Mouse (Mus musculus): ENCODE measurements around the gene Svs3a. TPM values are rescaled to one million over a fixed set of nuclear protein-coding genes. Genes with fewer than 3 reads are reported as not detected.
"Not testable (repeated sequence)": the region's sequence is repeated elsewhere in the genome, so short reads cannot be mapped to it uniquely, and the experiment has no call there.

The Svs3a gene
- polyA plus RNA-seq (2014; fragmentation: Nextera tagmentation; extraction: Ambion mirVana) = not detected in 2 replicates

DNA sequence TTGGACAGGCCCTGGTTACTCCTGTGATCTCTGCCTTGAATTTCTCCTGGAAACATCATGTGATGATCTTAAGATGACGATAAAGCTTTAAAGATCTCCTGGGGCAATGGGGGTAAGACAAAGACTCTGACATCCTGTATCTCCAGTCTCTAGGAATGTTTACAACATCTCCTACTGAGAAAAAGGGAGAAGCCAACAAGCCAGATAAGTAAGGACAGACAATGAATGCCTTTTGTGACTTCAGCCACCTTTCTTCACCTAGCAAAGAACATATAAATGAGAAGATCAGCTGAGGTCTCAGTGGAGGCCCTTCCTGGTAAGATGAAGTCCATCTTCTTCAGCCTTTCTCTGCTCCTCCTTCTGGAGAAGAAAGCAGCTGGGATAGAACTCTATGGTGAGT, at the start of gene Svs3a:
Svs3a (plus strand) TSS at position 301 of the 400 bp plus-strand sequence.
- not testable (repeated sequence) for H3K27me3 ChIP-seq (ENCODE audit: control insufficient read depth, insufficient read depth, low read length); H3K4me3 ChIP-seq (ENCODE audit: low read length); H3K4me1 ChIP-seq (ENCODE audit: control insufficient read depth, insufficient read depth, low read length); H3K4me2 ChIP-seq (replicated peaks; ENCODE audit: low read depth, low read length); H3K27ac ChIP-seq (ENCODE audit: low read depth, low read length); H3K36me3 ChIP-seq (ENCODE audit: control insufficient read depth, insufficient read depth, low read length); H3K9ac ChIP-seq (ENCODE audit: low read depth, low read length); ATAC-seq (ENCODE audit: low FRiP score, low TSS enrichment); H3K9me3 ChIP-seq (ENCODE audit: control insufficient read depth, low read length)
- WGBS = 73% methylated on average over 1 of the region's 1 CpGs

DNA sequence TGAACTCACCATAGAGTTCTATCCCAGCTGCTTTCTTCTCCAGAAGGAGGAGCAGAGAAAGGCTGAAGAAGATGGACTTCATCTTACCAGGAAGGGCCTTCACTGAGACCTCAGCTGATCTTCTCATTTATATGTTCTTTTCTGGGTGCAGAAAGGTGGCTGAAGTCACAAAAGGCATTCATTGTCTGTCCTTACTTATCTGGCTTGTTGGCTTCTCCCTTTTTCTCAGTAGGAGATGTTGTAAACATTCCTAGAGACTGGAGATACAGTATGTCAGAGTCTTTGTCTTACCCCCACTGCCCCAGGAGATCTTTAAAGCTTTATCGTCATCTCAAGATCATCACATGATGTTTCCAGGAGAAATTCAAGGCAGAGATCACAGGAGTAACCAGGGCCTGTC, 32.5 kb upstream of the Svs3a start, which contains the start of gene Svs3b:
Svs3b (minus strand) TSS at position 101 of the 400 bp plus-strand sequence.
- H3K36me3 ChIP-seq (ENCODE audit: control insufficient read depth, insufficient read depth, low read length); H3K4me3 ChIP-seq (ENCODE audit: low read length); H3K27ac ChIP-seq (ENCODE audit: low read depth, low read length); H3K4me2 ChIP-seq (replicated peaks; ENCODE audit: low read depth, low read length); H3K4me1 ChIP-seq (ENCODE audit: control insufficient read depth, insufficient read depth, low read length); ATAC-seq (ENCODE audit: low FRiP score, low TSS enrichment); H3K9me3 ChIP-seq (ENCODE audit: control insufficient read depth, low read length); H3K27me3 ChIP-seq (ENCODE audit: control insufficient read depth, insufficient read depth, low read length); H3K9ac ChIP-seq (ENCODE audit: low read depth, low read length): not testable (repeated sequence)
- 70% methylated on average over 1 of the region's 1 CpGs for WGBS

DNA sequence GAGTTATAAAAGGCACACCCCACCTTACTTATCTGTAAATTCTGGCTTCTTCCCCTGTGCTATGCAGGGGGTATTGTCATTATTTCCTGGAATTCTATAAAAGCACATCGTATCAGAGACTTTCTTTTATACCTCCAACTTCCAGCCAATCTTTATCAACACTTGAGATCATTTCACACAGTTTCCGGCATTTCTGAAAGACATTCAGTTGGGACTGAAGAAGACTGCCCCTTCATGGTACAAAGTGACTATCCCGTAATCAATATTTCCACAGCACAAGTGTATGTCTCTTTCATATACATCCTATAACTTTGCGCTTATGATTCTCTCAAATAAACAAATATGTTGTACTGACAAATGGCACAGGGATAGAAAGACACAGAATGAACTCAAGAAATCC, 10.7 kb upstream of the Svs3a start, which contains the start of gene Svs4:
Svs4 (minus strand) TSS at position 101 of the 400 bp plus-strand sequence.
- Histone ChIP-seq H3K4me1 (ENCODE audit: control insufficient read depth, insufficient read depth, low read length) (no peaks in the 10 kb centered on the region), H3K27me3 (ENCODE audit: control insufficient read depth, insufficient read depth, low read length) (no peaks in the 10 kb centered on the region), H3K4me2 (replicated peaks; ENCODE audit: low read depth, low read length) (no peak within 1 kb of the TSS), H3K9ac (ENCODE audit: low read depth, low read length) (no peak within 1 kb of the TSS), H3K27ac (ENCODE audit: low read depth, low read length) (no peak within 1 kb of the TSS), H3K36me3 (ENCODE audit: control insufficient read depth, insufficient read depth, low read length) (no peaks in the 10 kb centered on the region), H3K9me3 (ENCODE audit: control insufficient read depth, low read length) (no peaks in the 10 kb centered on the region), H3K4me3 (ENCODE audit: low read length) (no peak within 1 kb of the TSS)
- WGBS = 91% methylated on average over 4 of the region's 4 CpGs
- ATAC-seq (ENCODE audit: low FRiP score, low TSS enrichment) = no peak

DNA sequence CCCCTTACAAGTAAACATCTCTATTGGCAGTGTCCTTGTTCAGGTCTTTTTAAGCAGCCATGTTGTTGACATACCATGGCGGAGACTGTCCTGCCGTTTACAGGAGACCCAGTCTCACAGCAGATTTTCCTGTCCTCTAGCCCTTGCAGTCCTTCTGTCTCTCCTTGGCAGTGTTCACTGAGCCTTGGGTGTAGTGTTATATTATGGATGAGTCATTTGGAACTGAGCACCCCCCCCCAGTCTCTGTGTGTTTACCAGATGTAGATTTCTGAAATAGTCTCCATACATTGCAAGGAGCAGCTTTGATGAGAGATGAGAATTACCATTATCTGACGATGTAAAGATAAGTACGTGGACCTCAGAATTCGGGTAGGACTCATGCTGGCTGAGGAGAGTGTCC, 23.5 kb downstream of the Svs3a start:
- no peak for ATAC-seq (ENCODE audit: low FRiP score, low TSS enrichment)
- no peaks in the 10 kb centered on the region for H3K4me1 ChIP-seq (ENCODE audit: control insufficient read depth, insufficient read depth, low read length)
- no peak overlapping the region for H3K9ac ChIP-seq (ENCODE audit: low read depth, low read length)
- H3K27ac ChIP-seq (ENCODE audit: low read depth, low read length) = no peak overlapping the region
- H3K36me3 ChIP-seq (ENCODE audit: control insufficient read depth, insufficient read depth, low read length) = no peaks in the 10 kb centered on the region
- H3K9me3 ChIP-seq (ENCODE audit: control insufficient read depth, low read length) = no peaks in the 10 kb centered on the region
- H3K4me3 ChIP-seq (ENCODE audit: low read length) = no peak overlapping the region
- no peak overlapping the region for H3K4me2 ChIP-seq (replicated peaks; ENCODE audit: low read depth, low read length)
- H3K27me3 ChIP-seq (ENCODE audit: control insufficient read depth, insufficient read depth, low read length) = no peaks in the 10 kb centered on the region
- 87% methylated on average over 5 of the region's 5 CpGs for WGBS

DNA sequence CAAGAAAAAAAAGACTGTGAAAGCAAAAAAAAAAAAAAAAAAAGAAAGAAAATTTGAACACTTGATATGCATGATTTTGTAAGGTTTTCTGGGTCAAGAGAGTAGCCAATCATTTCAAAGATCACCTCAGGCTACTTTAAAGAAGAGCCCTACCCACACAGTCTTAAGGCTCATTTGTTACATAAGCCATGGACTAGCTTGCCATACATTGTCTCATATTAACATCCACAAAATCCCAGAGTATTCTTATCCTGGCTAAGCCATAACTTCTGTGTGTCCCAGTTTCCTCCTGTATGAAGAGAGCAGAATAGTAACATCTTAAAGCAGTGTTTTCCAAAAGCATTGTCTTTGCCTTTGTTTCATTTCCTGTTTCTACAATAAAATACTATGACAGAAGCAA, 26.4 kb downstream of the Svs3a start:
- not testable (repeated sequence) for H3K4me1 ChIP-seq (ENCODE audit: control insufficient read depth, insufficient read depth, low read length); H3K9ac ChIP-seq (ENCODE audit: low read depth, low read length); H3K27me3 ChIP-seq (ENCODE audit: control insufficient read depth, insufficient read depth, low read length); H3K4me2 ChIP-seq (replicated peaks; ENCODE audit: low read depth, low read length); H3K27ac ChIP-seq (ENCODE audit: low read depth, low read length); H3K4me3 ChIP-seq (ENCODE audit: low read length); H3K36me3 ChIP-seq (ENCODE audit: control insufficient read depth, insufficient read depth, low read length); H3K9me3 ChIP-seq (ENCODE audit: control insufficient read depth, low read length); ATAC-seq (ENCODE audit: low FRiP score, low TSS enrichment)

DNA sequence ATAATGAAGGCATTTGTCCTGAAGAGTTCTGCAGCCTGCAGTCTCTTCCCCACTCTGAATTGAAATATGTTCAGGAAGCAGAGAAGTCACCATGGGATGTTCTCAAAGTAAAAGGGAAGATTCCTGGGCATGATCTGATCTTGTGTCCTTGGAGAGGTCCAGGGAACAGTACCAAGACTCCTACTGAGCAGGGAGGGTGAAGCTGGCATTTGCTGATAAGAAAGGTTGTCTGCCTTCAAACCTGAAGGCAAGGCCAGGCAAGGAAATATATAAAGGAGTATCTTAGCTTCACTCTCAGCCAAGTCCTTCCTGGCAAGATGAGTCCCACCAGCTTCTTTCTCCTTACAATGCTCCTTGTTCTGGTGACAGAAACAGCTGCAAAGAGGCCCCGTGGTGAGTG, 27.4 kb downstream of the Svs3a start, which contains the start of gene Svs6:
Svs6 (plus strand) TSS at position 301 of the 400 bp plus-strand sequence.
- not testable (repeated sequence) for H3K4me3 ChIP-seq (ENCODE audit: low read length); H3K4me2 ChIP-seq (replicated peaks; ENCODE audit: low read depth, low read length); H3K36me3 ChIP-seq (ENCODE audit: control insufficient read depth, insufficient read depth, low read length); ATAC-seq (ENCODE audit: low FRiP score, low TSS enrichment); H3K9ac ChIP-seq (ENCODE audit: low read depth, low read length); H3K27ac ChIP-seq (ENCODE audit: low read depth, low read length); H3K4me1 ChIP-seq (ENCODE audit: control insufficient read depth, insufficient read depth, low read length); H3K9me3 ChIP-seq (ENCODE audit: control insufficient read depth, low read length); H3K27me3 ChIP-seq (ENCODE audit: control insufficient read depth, insufficient read depth, low read length)
- WGBS = 97% methylated on average over 1 of the region's 1 CpGs

DNA sequence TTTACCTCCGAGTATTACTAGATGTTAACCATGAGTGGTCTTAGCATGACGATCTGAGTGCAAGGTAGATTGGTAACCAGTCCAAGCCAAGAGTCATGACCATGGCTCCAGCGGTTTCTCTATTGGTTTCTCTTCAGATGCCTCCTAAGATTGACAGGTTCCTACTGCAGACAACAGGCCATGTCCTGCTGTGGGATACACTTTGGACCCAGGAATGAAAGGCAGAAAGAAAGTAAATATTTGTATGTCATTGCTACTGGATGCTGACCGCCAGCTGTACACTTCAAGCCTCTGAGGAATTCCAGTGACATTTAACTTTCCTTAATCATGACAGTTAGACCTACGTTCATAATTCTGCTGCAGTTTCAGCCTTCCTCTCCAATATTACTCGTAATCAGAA, 31.9 kb downstream of the Svs3a start:
- 88% methylated on average over 6 of the region's 6 CpGs for WGBS
- H3K9me3 ChIP-seq (ENCODE audit: control insufficient read depth, low read length) = no peaks in the 10 kb centered on the region; the same call in 1 of the 2 replicates
- H3K9ac ChIP-seq (ENCODE audit: low read depth, low read length) = no peak overlapping the region
- H3K4me2 ChIP-seq (replicated peaks; ENCODE audit: low read depth, low read length) = no peak overlapping the region
- H3K27me3 ChIP-seq (ENCODE audit: control insufficient read depth, insufficient read depth, low read length) = no peaks in the 10 kb centered on the region
- no peak overlapping the region for H3K4me3 ChIP-seq (ENCODE audit: low read length)
- H3K36me3 ChIP-seq (ENCODE audit: control insufficient read depth, insufficient read depth, low read length) = no peaks in the 10 kb centered on the region
- no peaks in the 10 kb centered on the region for H3K4me1 ChIP-seq (ENCODE audit: control insufficient read depth, insufficient read depth, low read length)
- H3K27ac ChIP-seq (ENCODE audit: low read depth, low read length) = no peak overlapping the region
- no peak for ATAC-seq (ENCODE audit: low FRiP score, low TSS enrichment)

DNA sequence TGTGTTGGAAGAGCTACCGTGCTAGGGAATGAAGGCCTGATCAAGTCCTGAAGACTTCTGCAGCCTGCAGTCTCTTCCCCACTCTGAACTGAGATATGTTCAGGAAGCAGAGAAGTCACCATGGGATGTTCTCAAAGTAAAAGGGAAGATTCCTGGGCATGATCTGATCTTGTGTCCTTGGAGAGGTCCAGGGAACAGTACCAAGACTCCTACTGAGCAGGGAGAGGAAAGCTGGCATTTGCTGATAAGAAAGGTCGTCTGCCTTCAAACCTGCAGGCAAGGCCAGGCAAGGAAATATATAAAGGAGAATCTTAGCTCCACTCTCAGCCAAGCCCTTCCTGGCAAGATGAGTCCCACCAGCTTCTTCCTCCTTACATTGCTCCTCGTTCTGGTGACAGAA, 43.4 kb downstream of the Svs3a start, which contains the start of gene Svs5:
Svs5 (plus strand) TSS at position 301 of the 400 bp plus-strand sequence.
- not testable (repeated sequence) for H3K4me2 ChIP-seq (replicated peaks; ENCODE audit: low read depth, low read length); H3K9ac ChIP-seq (ENCODE audit: low read depth, low read length); H3K36me3 ChIP-seq (ENCODE audit: control insufficient read depth, insufficient read depth, low read length); H3K27ac ChIP-seq (ENCODE audit: low read depth, low read length); ATAC-seq (ENCODE audit: low FRiP score, low TSS enrichment); H3K4me3 ChIP-seq (ENCODE audit: low read length); H3K27me3 ChIP-seq (ENCODE audit: control insufficient read depth, insufficient read depth, low read length); H3K9me3 ChIP-seq (ENCODE audit: control insufficient read depth, low read length); H3K4me1 ChIP-seq (ENCODE audit: control insufficient read depth, insufficient read depth, low read length)
- WGBS = 80% methylated on average over 3 of the region's 3 CpGs

Data from kidney, embryonic 14.5 days (tissue).